Mouse (Mus musculus) kidney, adult 2 months (tissue): ENCODE results near the gene Arl5c.

Experiments used
- CTCF ChIP-seq: fragments of 200-500 bp; conservative IDR thresholded peaks from 2 replicates; pipeline ENCODE4 v1.5.1; 2011; ENCODE audit warnings: low read depth, mild to moderate bottlenecking, control low read depth, low read length, moderate library complexity, mixed read lengths; ENCODE audit not compliant: insufficient read depth, insufficient read length
- POLR2A ChIP-seq: fragments of 200-500 bp; IDR thresholded peaks from one replicate; pipeline ENCODE4 v1.6.1; 2011; ENCODE audit warnings: low read depth, low read length, control low read depth

- TF ChIP-seq CTCF (no peak), POLR2A (no peak)
These were observed 12.1 kb upstream of the Arl5c start for GRCm38 (mm10) chr11:98008087-98008486.
